Mouse (Mus musculus) adrenal gland, adult 18-20 months (tissue): Measurements from ENCODE around the gene Ryr2. TPM values are rescaled to one million over a fixed set of nuclear protein-coding genes. Genes with fewer than 3 reads are reported as not detected.
"Not testable (repeated sequence)": the region's sequence is repeated elsewhere in the genome, so short reads cannot be mapped to it uniquely, and the experiment has no call there.

ENCODE experiments used
- DNase-seq, 2 experiments: peaks; one replicate each; pipeline ENCODE4 v3.0.0; 2021 to 2022; ENCODE audit warnings: low spot score in 2 of 2
- total RNA-seq, 2 experiments: library from RNA; stranded (reverse); gene quantifications; 1 replicate in 1 of 2; 2 replicates in 1 of 2; pipeline ENCODE4 v1.2.3; 2021

The Ryr2 gene
- total RNA-seq, 2 experiments from 2014 or later: 12.3 to 20.0 TPM

GRCm38 (mm10) chr13:11891115-11891514 is 215.6 kb downstream of the Ryr2 start:
- no peak for DNase-seq

- no peak for DNase-seq
These were observed 222.6 kb downstream of the Ryr2 start for GRCm38 (mm10) chr13:11884175-11884574.

- no peak for DNase-seq
These were observed 224.4 kb downstream of the Ryr2 start for GRCm38 (mm10) chr13:11882359-11882758.

- no peak for DNase-seq
These were observed 226.1 kb downstream of the Ryr2 start for GRCm38 (mm10) chr13:11880503-11881227.

GRCm38 (mm10) chr13:11879037-11879436 is 227.7 kb downstream of the Ryr2 start:
- DNase-seq: no peak

- DNase-seq: peak in 1 of 2 experiments; percentile 12
These were observed 231.9 kb downstream of the Ryr2 start for GRCm38 (mm10) chr13:11874852-11875251.

GRCm38 (mm10) chr13:11869971-11870370 is 236.8 kb downstream of the Ryr2 start:
- no peak for DNase-seq

- DNase-seq: no peak
These were observed 237.3 kb downstream of the Ryr2 start for GRCm38 (mm10) chr13:11869486-11869885.

- DNase-seq: no peak
These were observed 237.8 kb downstream of the Ryr2 start for GRCm38 (mm10) chr13:11868979-11869378.

- DNase-seq: no peak
These were observed 238.7 kb downstream of the Ryr2 start for GRCm38 (mm10) chr13:11868056-11868455.

- no peak for DNase-seq
These were observed 241.5 kb downstream of the Ryr2 start for GRCm38 (mm10) chr13:11865261-11865660.

- no peak for DNase-seq
These were observed 255.1 kb downstream of the Ryr2 start for GRCm38 (mm10) chr13:11851691-11852090.

GRCm38 (mm10) chr13:11843889-11844288 is 262.9 kb downstream of the Ryr2 start:
- DNase-seq: no peak

GRCm38 (mm10) chr13:11837870-11838269 is 268.9 kb downstream of the Ryr2 start:
- no peak for DNase-seq

- no peak for DNase-seq
These were observed 269.6 kb downstream of the Ryr2 start for GRCm38 (mm10) chr13:11837152-11837551.

GRCm38 (mm10) chr13:11836304-11837078 is 270.3 kb downstream of the Ryr2 start:
- DNase-seq: no peak

GRCm38 (mm10) chr13:11831210-11831609 is 275.5 kb downstream of the Ryr2 start:
- DNase-seq: no peak

GRCm38 (mm10) chr13:11825563-11826226 is 281.1 kb downstream of the Ryr2 start:
- DNase-seq: no peak

GRCm38 (mm10) chr13:11818723-11819122 is 288.0 kb downstream of the Ryr2 start:
- DNase-seq: no peak

GRCm38 (mm10) chr13:11809365-11809764 is 297.4 kb downstream of the Ryr2 start:
- DNase-seq: not testable (repeated sequence)

GRCm38 (mm10) chr13:11792536-11792935 is 314.2 kb downstream of the Ryr2 start:
- no peak for DNase-seq

GRCm38 (mm10) chr13:11790536-11790935 is 316.2 kb downstream of the Ryr2 start:
- DNase-seq: no peak
